Mouse (Mus musculus) frontal cortex, adult 2 months (tissue): ENCODE data around the gene Neurl2. TPM values are rescaled to one million over a fixed set of nuclear protein-coding genes. Genes with fewer than 3 reads are reported as not detected.
"Not testable (repeated sequence)": the region's sequence is repeated elsewhere in the genome, so short reads cannot be mapped to it uniquely, and the experiment has no call there.

Experiments used
- DNase-seq, 2 experiments: peaks; one replicate each; pipeline ENCODE4 v3.0.0; 2022; ENCODE audit warnings: low spot score in 1 of 2; ENCODE audit errors: extremely low spot score in 1 of 2
- polyA plus RNA-seq: library from polyadenylated mRNA; depleted of rRNA; stranded (reverse); fragments of >200 nt; gene quantifications from 2 replicates; pipeline ENCODE4 v1.2.3, GENCODE M21; 2012

Gene Neurl2
- polyA plus RNA-seq, 1 experiment = 6.9 TPM

GRCm38 (mm10) chr2:164822636-164823165, 10.6 kb downstream of the Neurl2 start, which contains the start of gene Zswim1:
Zswim1 (plus strand) TSS chr2:164822686.
- peak; percentile 98 to 100 for DNase-seq

GRCm38 (mm10) chr2:164821060-164821459, 12.2 kb downstream of the Neurl2 start:
- no peak for DNase-seq

- no peak for DNase-seq
Measured at GRCm38 (mm10) chr2:164817703-164818102, 15.6 kb downstream of the Neurl2 start.

- no peak for DNase-seq
Measured at GRCm38 (mm10) chr2:164817206-164817605, 16.1 kb downstream of the Neurl2 start.

GRCm38 (mm10) chr2:164815821-164816220, 17.4 kb downstream of the Neurl2 start:
- no peak for DNase-seq

- DNase-seq = no peak
Measured at GRCm38 (mm10) chr2:164815348-164815747, 17.9 kb downstream of the Neurl2 start.

GRCm38 (mm10) chr2:164813557-164813956, 19.7 kb downstream of the Neurl2 start:
- DNase-seq = no peak

GRCm38 (mm10) chr2:164806614-164807013, 26.6 kb downstream of the Neurl2 start:
- DNase-seq = no peak

GRCm38 (mm10) chr2:164805332-164805718, 27.9 kb downstream of the Neurl2 start:
- no peak for DNase-seq

- DNase-seq = peak; percentile 98 to 100
Measured at GRCm38 (mm10) chr2:164804533-164805331, 28.5 kb downstream of the Neurl2 start, which contains the start of the genes Acot8 and Zswim3. Acot8 (minus strand) TSS chr2:164804882. Zswim3 (plus strand) TSS chr2:164805098.

GRCm38 (mm10) chr2:164803921-164804313, 29.3 kb downstream of the Neurl2 start:
- no peak for DNase-seq

GRCm38 (mm10) chr2:164803201-164803920, 29.9 kb downstream of the Neurl2 start:
- no peak for DNase-seq

GRCm38 (mm10) chr2:164800252-164801004, 32.8 kb downstream of the Neurl2 start:
- no peak for DNase-seq

GRCm38 (mm10) chr2:164798554-164798953, 34.7 kb downstream of the Neurl2 start:
- not testable (repeated sequence) for DNase-seq

- DNase-seq = no peak
Measured at GRCm38 (mm10) chr2:164795868-164796267, 37.4 kb downstream of the Neurl2 start.

- peak; percentile 65 to 96 for DNase-seq
Measured at GRCm38 (mm10) chr2:164794293-164794692, 39.0 kb downstream of the Neurl2 start.

- DNase-seq = peak in 1 of 2 experiments; percentile 28
Measured at GRCm38 (mm10) chr2:164793772-164794171, 39.5 kb downstream of the Neurl2 start.

GRCm38 (mm10) chr2:164793236-164793635, 40.0 kb downstream of the Neurl2 start:
- peak in 1 of 2 experiments; percentile 74 for DNase-seq

- no peak for DNase-seq
Measured at GRCm38 (mm10) chr2:164792400-164793190, 40.7 kb downstream of the Neurl2 start.

GRCm38 (mm10) chr2:164791841-164792261, 41.4 kb downstream of the Neurl2 start:
- DNase-seq = no peak
